Mouse (Mus musculus): Measurements from ENCODE around the gene Defa36.
"Not testable (repeated sequence)": the region's sequence is repeated elsewhere in the genome, so short reads cannot be mapped to it uniquely, and the experiment has no call there.

Gene Defa36

GRCm38 (mm10) chr8:21427111-21427510 lies at the start of gene Defa36:
TSS of gene Defa36 (plus strand) at chr8:21427411.
- DNase-seq (ENCODE audit: low spot score) = not testable (repeated sequence)

DNA sequence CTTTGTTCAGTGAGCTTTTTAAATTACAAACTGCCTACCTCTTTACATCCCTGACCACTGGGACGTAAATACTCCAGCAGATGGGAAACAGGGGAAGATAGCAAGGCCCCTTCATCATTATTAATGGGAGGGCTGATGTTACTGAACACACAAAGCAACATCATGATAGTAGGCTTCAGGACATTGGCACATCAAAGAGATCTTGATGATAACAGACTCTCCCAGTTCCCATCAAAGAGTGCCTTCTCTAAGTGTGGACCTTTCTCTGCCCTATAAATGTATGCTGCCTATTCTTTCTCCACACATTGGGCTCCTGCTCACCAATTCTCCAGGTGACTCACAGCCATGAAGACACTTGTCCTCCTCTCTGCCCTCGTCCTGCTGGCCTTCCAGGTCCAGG lies 49.0 kb upstream of the Defa36 start, which contains the start of gene Defa2:
Gene Defa2 (plus strand): TSS at position 301 of the 400 bp plus-strand sequence.
- DNase-seq (ENCODE audit: low spot score) = not testable (repeated sequence)

GRCm38 (mm10) chr8:21391511-21391910 lies 35.7 kb upstream of the Defa36 start, which contains the start of gene Defa33:
TSS of gene Defa33 (plus strand) at chr8:21391811.
- DNase-seq (ENCODE audit: low spot score) = not testable (repeated sequence)

GRCm38 (mm10) chr8:21456460-21456859 lies 29.2 kb downstream of the Defa36 start, which contains the start of gene Gm7849:
TSS of gene Gm7849 (minus strand) at chr8:21456560.
- DNase-seq (ENCODE audit: low spot score) = not testable (repeated sequence)

Data from testis, postnatal 10 days (tissue).